Mouse (Mus musculus) testis, adult 2 months (tissue): ENCODE data around the gene Rpl38. TPM values are rescaled to one million over a fixed set of nuclear protein-coding genes. Genes with fewer than 3 reads are reported as not detected.

Experiments
- H3K27ac ChIP-seq: fragments of 200-500 bp; 2 replicates; pipeline ENCODE4 v1.5.1; 2012; ENCODE audit warnings: low read depth, low read length; ENCODE audit not compliant: control insufficient read depth, insufficient read depth
- H3K27me3 ChIP-seq: fragments of 200-500 bp; 2 replicates; pipeline ENCODE4 v1.6.1; 2012; ENCODE audit warnings: mild to moderate bottlenecking, low read length, moderate library complexity; ENCODE audit not compliant: control insufficient read depth, insufficient read depth
- H3K36me3 ChIP-seq: fragments of 200-500 bp; 2 replicates; pipeline ENCODE4 v1.6.1; 2012; ENCODE audit warnings: mild to moderate bottlenecking, low read length; ENCODE audit not compliant: control insufficient read depth, insufficient read depth
- H3K4me1 ChIP-seq: fragments of 200-500 bp; 2 replicates; pipeline ENCODE4 v1.6.1; 2012; ENCODE audit warnings: low read length; ENCODE audit not compliant: control insufficient read depth, insufficient read depth
- H3K4me3 ChIP-seq: fragments of 200-500 bp; 2 replicates; pipeline ENCODE4 v1.5.1; 2012; ENCODE audit warnings: low read depth, mild to moderate bottlenecking, low read length, moderate library complexity, mixed read lengths; ENCODE audit not compliant: control insufficient read depth
- CTCF ChIP-seq: fragments of 200-500 bp; IDR thresholded peaks from 2 replicates; pipeline ENCODE4 v1.5.1; 2012; ENCODE audit warnings: low read depth, mild to moderate bottlenecking, inconsistent platforms, low read length, moderate library complexity; ENCODE audit not compliant: control insufficient read depth, insufficient read depth, insufficient replicate concordance
- POLR2A ChIP-seq: fragments of 200-500 bp; IDR thresholded peaks from 2 replicates; pipeline ENCODE4 v1.6.1; 2012; ENCODE audit warnings: low read depth, mild to moderate bottlenecking, inconsistent platforms, low read length, moderate library complexity; ENCODE audit not compliant: control insufficient read depth
- polyA plus RNA-seq: library from polyadenylated mRNA; depleted of rRNA; stranded (reverse); fragments of >200 nt; gene quantifications from 2 replicates; pipeline ENCODE4 v1.2.3, GENCODE M21; 2012

The Rpl38 gene
- polyA plus RNA-seq, 1 experiment, result 600 TPM

DNA sequence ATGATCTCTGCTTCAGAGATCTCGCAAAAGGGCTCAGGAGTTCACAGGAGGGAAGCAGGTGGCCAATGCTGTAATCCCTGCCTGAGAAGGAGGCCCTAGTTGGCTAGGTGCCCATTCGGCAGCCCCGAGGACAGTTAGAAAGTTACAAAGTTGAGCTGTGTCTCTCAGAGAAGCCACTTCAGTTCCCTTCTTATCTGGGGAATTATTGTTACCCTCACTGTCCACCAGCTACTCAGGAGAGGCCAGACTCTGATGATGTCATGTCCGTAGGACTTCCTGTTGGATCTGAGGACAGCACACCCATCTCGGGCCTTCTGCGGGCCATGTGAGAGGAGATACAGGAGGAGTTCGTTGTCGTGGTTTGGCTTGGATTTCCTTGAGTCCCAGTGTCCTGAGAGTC lies 11.3 kb downstream of the Rpl38 start:
- Histone ChIP-seq H3K27me3 (no peaks in the 10 kb centered on the region), H3K27ac (no peak overlapping the region; the same call in none of the 2 replicates)

DNA sequence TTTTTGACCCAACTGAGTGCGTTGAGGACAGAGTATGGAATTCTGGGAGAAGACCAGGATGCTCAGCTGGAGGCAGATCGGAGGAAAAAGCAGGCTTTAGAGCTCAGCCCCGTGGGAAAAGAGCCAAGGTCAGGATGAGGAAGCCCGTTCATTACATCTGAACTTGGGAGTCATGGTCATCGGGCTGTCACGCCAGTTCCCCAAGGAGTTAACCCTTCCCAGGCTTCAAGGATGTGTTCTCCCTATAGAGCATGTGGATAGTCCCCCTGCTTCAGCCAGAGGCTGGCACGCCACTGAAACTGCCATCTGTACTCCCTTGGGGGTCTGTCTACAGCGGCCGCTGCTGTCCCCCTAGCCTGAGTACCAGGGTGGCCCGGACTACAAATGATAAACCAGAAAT lies 12.0 kb downstream of the Rpl38 start:
- no peak for TF ChIP-seq POLR2A
- TF ChIP-seq CTCF, result no peak
- Histone ChIP-seq H3K27ac (no peak overlapping the region), H3K4me1 (peaks cover 19% of the 10 kb centered on the region)

More for the DNA sequence above, 11.3 kb downstream of the Rpl38 start:
- TF ChIP-seq POLR2A (no peak), CTCF (no peak)
- Histone ChIP-seq H3K4me3 (no peak overlapping the region), H3K36me3 (no peaks in the 10 kb centered on the region), H3K4me1 (peaks cover 19% of the 10 kb centered on the region)

DNA sequence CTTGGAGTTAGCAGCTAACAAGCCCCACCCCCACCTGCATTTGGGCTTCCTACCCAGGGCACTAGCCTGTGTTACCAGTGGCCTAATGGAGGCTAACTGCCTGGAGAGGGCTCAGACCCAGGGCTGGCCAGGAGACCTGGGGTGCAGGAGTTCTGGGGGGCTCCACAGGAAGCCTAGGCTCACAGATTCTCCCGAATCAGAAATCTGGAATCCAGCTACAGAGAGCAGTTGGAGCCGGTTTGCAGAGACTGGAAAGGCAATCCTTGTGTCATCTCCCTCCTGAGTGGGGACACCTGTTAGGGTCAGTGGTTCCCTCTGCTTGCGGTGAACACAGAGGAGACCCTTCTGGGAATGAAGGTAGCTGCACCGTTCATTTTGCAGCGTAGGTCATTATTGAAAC lies 12.7 kb downstream of the Rpl38 start:
- no peaks in the 10 kb centered on the region for H3K27me3 ChIP-seq
- no peak overlapping the region for H3K27ac ChIP-seq
- TF ChIP-seq CTCF (no peak), POLR2A (no peak)
- H3K36me3 ChIP-seq, result no peaks in the 10 kb centered on the region
- peaks cover 15% of the 10 kb centered on the region for H3K4me1 ChIP-seq
- no peak overlapping the region for H3K4me3 ChIP-seq

More for the DNA sequence above, 12.0 kb downstream of the Rpl38 start:
- H3K27me3 ChIP-seq, result no peaks in the 10 kb centered on the region
- H3K4me3 ChIP-seq, result no peak overlapping the region
- H3K36me3 ChIP-seq, result no peaks in the 10 kb centered on the region

GRCm38 (mm10) chr11:114682321-114682900 lies 14.1 kb downstream of the Rpl38 start:
- no peaks in the 10 kb centered on the region for H3K36me3 ChIP-seq
- H3K4me1 ChIP-seq, result peaks cover 11% of the 10 kb centered on the region
- no peaks in the 10 kb centered on the region for H3K27me3 ChIP-seq
- no peak overlapping the region for H3K27ac ChIP-seq
- TF ChIP-seq CTCF, result no peak
- TF ChIP-seq POLR2A, result no peak
- no peak overlapping the region for H3K4me3 ChIP-seq

DNA sequence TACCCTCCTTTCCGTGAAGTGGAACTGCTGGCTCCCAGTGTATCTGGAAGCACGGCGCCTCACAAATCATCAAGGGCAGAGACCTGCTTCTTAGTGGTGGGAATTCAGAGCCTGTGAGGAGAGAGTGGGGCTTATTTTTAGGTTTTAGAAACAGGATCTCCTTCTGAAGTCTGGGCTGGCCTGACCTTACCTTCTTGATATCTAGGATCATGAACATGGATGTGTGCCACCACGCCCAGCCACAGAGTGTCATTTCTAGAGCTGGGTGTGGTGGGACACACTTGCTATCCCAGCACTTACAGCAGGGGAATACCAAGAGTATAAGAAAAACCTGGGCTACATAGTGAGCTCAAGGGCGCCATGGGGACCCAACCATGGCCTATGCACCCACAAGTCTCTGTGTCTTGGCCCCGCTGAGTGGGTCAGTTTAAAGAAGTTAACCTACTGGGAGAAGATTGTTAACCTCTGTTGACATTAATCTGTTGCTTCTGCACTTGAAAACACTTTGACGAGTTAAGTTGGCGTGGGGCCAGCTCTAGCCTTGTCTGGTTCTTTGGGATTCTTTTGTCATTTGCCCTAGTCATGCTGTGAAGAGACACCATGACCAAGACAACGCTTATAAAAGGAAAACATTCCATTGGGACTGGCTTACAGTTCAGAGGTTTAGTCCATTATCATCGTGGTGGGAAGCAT lies 14.9 kb downstream of the Rpl38 start:
- Histone ChIP-seq H3K27me3 (no peaks in the 10 kb centered on the region), H3K4me3 (no peak overlapping the region), H3K4me1 (peaks cover 11% of the 10 kb centered on the region), H3K36me3 (no peaks in the 10 kb centered on the region), H3K27ac (no peak overlapping the region)
- TF ChIP-seq POLR2A, result no peak
- TF ChIP-seq CTCF, result no peak

GRCm38 (mm10) chr11:114683722-114684621 lies 15.6 kb downstream of the Rpl38 start:
- Histone ChIP-seq H3K27me3 (no peaks in the 10 kb centered on the region), H3K4me1 (peaks cover 11% of the 10 kb centered on the region), H3K4me3 (no peak overlapping the region), H3K36me3 (no peaks in the 10 kb centered on the region), H3K27ac (no peak overlapping the region)
- TF ChIP-seq POLR2A (no peak), CTCF (no peak)
